ENCODE assay signal across 21 mouse cellular contexts in genomic region chr13:102011965-102012364, GRCm38 (mm10).
"Had no signal": no experiment of that assay in that cellular context is flagged by ENCODE, and none has a peak within 500 bp of the region (broad histone marks: within the 10 kb centered on the region; RNA-seq: fewer than 3 reads in every experiment).

No protein-coding gene starts in this region.

- H3K9me3 ChIP-seq: lung, embryonic 15.5 days; midbrain, embryonic 10.5 days; midbrain, embryonic 12.5 days; neural tube, embryonic 13.5 days; neural tube, embryonic 15.5 days; stomach, embryonic 15.5 days had no signal

- ATAC-seq: midbrain, embryonic 16.5 days had no signal

- H3K27ac ChIP-seq: liver, embryonic 14.5 days; lung, embryonic 15.5 days; midbrain, embryonic 10.5 days; midbrain, embryonic 12.5 days; neural tube, embryonic 13.5 days; neural tube, embryonic 15.5 days; stomach, embryonic 15.5 days; stomach, postnatal 0 days had no signal

- DNase-seq: lung, adult 18-20 months; lung, postnatal 10 days; lung, postnatal 4 days; midbrain, embryonic 14.5 days; retina, postnatal 1 day; right cerebral cortex, adult 18-20 months; right cerebral cortex, postnatal 25 days; right cerebral cortex, postnatal 4 days; thymus, adult 2 months; thymus, postnatal 25 days; thymus, postnatal 4 days had no signal

- H3K36me3 ChIP-seq: lung, embryonic 15.5 days; midbrain, embryonic 10.5 days; midbrain, embryonic 12.5 days; neural tube, embryonic 13.5 days; neural tube, embryonic 15.5 days; stomach, embryonic 15.5 days had no signal

- H3K4me3 ChIP-seq: lung, embryonic 15.5 days; midbrain, embryonic 10.5 days; midbrain, embryonic 12.5 days; myocyte; neural tube, embryonic 13.5 days; neural tube, embryonic 15.5 days; stomach, embryonic 15.5 days had no signal

- H3K4me1 ChIP-seq: lung, embryonic 15.5 days; midbrain, embryonic 10.5 days; midbrain, embryonic 12.5 days; neural tube, embryonic 13.5 days; neural tube, embryonic 15.5 days; stomach, embryonic 15.5 days had no signal

- H3K4me2 ChIP-seq: lung, embryonic 15.5 days; midbrain, embryonic 12.5 days; neural tube, embryonic 13.5 days; neural tube, embryonic 15.5 days; stomach, embryonic 15.5 days had no signal

- H3K27me3 ChIP-seq: lung, embryonic 15.5 days; midbrain, embryonic 12.5 days; neural tube, embryonic 13.5 days; neural tube, embryonic 15.5 days; stomach, embryonic 15.5 days had no signal

- H3K9ac ChIP-seq: liver, embryonic 14.5 days; lung, embryonic 15.5 days; midbrain, embryonic 12.5 days; neural tube, embryonic 13.5 days; neural tube, embryonic 15.5 days; stomach, embryonic 15.5 days had no signal
